Mouse (Mus musculus) liver, embryonic 11.5 days (tissue): ENCODE measurements around the gene Bola1. TPM values are rescaled to one million over a fixed set of nuclear protein-coding genes. Genes with fewer than 3 reads are reported as not detected.
"Not testable (repeated sequence)": the region's sequence is repeated elsewhere in the genome, so short reads cannot be mapped to it uniquely, and the experiment has no call there.

Experiments used
- ATAC-seq: fragments of 200-750 bp; cut with Nextera tagmentation; replicated peaks from 2 replicates; pipeline ENCODE4 v1.8.0; 2017; ENCODE audit warnings: moderate number of reproducible peaks, mild to moderate bottlenecking, moderate TSS enrichment, moderate library complexity; ENCODE audit not compliant: low FRiP score
- DNase-seq: peaks from one replicate; pipeline ENCODE4 v3.0.0-alpha.2; 2017; ENCODE audit warnings: low spot score
- H3K27ac ChIP-seq: fragments of 300-500 bp; sonication (generic); 2 replicates; pipeline ENCODE4 v1.5.1; 2014; ENCODE audit warnings: mild to moderate bottlenecking, low read depth, low read length, control low read depth
- H3K27me3 ChIP-seq: fragments of 300-500 bp; sonication (generic); replicated peaks from 2 replicates; pipeline ENCODE4 v1.6.1; 2014; ENCODE audit warnings: low read length, mixed read lengths; ENCODE audit not compliant: control insufficient read depth, insufficient read depth
- H3K36me3 ChIP-seq: fragments of 300-500 bp; sonication (generic); 2 replicates; pipeline ENCODE4 v1.6.1; 2014; ENCODE audit warnings: mild to moderate bottlenecking, low read length, moderate library complexity, mixed read lengths; ENCODE audit not compliant: control insufficient read depth, insufficient read depth
- H3K4me1 ChIP-seq: fragments of 300-500 bp; sonication (generic); replicated peaks from 2 replicates; pipeline ENCODE4 v1.6.1; 2014; ENCODE audit warnings: low read length, mixed read lengths; ENCODE audit not compliant: control insufficient read depth, insufficient read depth
- H3K4me2 ChIP-seq: fragments of 300-500 bp; sonication (generic); 2 replicates; pipeline ENCODE4 v1.6.1; 2014; ENCODE audit warnings: mild to moderate bottlenecking, control low read depth, moderate library complexity
- H3K4me3 ChIP-seq: fragments of 300-500 bp; sonication (generic); 2 replicates; pipeline ENCODE4 v1.5.1; 2014; ENCODE audit warnings: low read depth, low read length, control low read depth
- H3K9ac ChIP-seq: fragments of 300-500 bp; sonication (generic); 2 replicates; pipeline ENCODE4 v1.6.1; 2014; ENCODE audit warnings: low read depth, low read length, control low read depth
- H3K9me3 ChIP-seq: fragments of 300-500 bp; sonication (generic); 2 replicates; pipeline ENCODE4 v1.6.1; 2016; ENCODE audit warnings: low read length, inconsistent platforms, mixed read lengths; ENCODE audit not compliant: control insufficient read depth
- WGBS: fragments of 180-500 bp; shearing (Covaris S2); extraction: QIAGEN DNeasy Blood & Tissue Kit; methylation state at CpG from one replicate; pipeline ENCODE4 v1.1.7; 2014; 5-methylcytosine and 5-hydroxymethylcytosine counted together
- polyA plus RNA-seq: library from polyadenylated mRNA; unstranded; fragments of >200 nt; fragmentation: Nextera tagmentation; extraction: Ambion mirVana; gene quantifications from 2 replicates; pipeline ENCODE4 v1.2.1, GENCODE M21; 2014

Gene Bola1
- polyA plus RNA-seq, 1 experiment from 2014 or later: 98.8 TPM

- H3K27me3 ChIP-seq: no peaks in the 10 kb centered on the region
- no peak for ATAC-seq
- H3K27ac ChIP-seq: no peak overlapping the region
- no peak for DNase-seq
- H3K4me1 ChIP-seq: peaks cover 18% of the 10 kb centered on the region
- WGBS: 58% methylated on average over 3 of the region's 3 CpGs
- H3K4me2 ChIP-seq: no peak overlapping the region
- no peak overlapping the region for H3K4me3 ChIP-seq
- no peaks in the 10 kb centered on the region for H3K9me3 ChIP-seq
- no peak overlapping the region for H3K9ac ChIP-seq
- no peaks in the 10 kb centered on the region for H3K36me3 ChIP-seq
These were observed 31.4 kb upstream of the Bola1 start for GRCm38 (mm10) chr3:96250890-96251289.

GRCm38 (mm10) chr3:96249034-96249345, 29.5 kb upstream of the Bola1 start:
- peak overlapping the region; percentile 42 for H3K9ac ChIP-seq
- no peaks in the 10 kb centered on the region for H3K36me3 ChIP-seq
- no peak for ATAC-seq
- H3K4me3 ChIP-seq: peak overlapping the region; percentile 25
- peaks cover 15% of the 10 kb centered on the region for H3K4me1 ChIP-seq
- H3K4me2 ChIP-seq: peak overlapping the region; percentile 85
- no peaks in the 10 kb centered on the region for H3K27me3 ChIP-seq
- peak; percentile 49 for DNase-seq
- H3K27ac ChIP-seq: peak overlapping the region; percentile 96; the same call in 1 of the 2 replicates
- WGBS: 60% methylated on average over 4 of the region's 4 CpGs
- H3K9me3 ChIP-seq: no peaks in the 10 kb centered on the region

- peaks cover 20% of the 10 kb centered on the region for H3K4me1 ChIP-seq
- ATAC-seq: no peak
- H3K27ac ChIP-seq: peak overlapping the region; percentile 96
- H3K4me2 ChIP-seq: peak overlapping the region; percentile 85
- WGBS: 51% methylated on average over 6 of the region's 6 CpGs
- peak overlapping the region; percentile 42 for H3K9ac ChIP-seq
- no peaks in the 10 kb centered on the region for H3K27me3 ChIP-seq
- H3K36me3 ChIP-seq: no peaks in the 10 kb centered on the region
- H3K4me3 ChIP-seq: peak overlapping the region; percentile 54
- H3K9me3 ChIP-seq: no peaks in the 10 kb centered on the region
- DNase-seq: no peak
These were observed 28.9 kb upstream of the Bola1 start for GRCm38 (mm10) chr3:96248141-96249033.

GRCm38 (mm10) chr3:96247356-96248140, 28.0 kb upstream of the Bola1 start:
- Histone ChIP-seq H3K9ac (peak overlapping the region; percentile 78), H3K4me1 (peaks cover 20% of the 10 kb centered on the region), H3K4me2 (peak overlapping the region; percentile 85), H3K4me3 (peak overlapping the region; percentile 54), H3K9me3 (no peaks in the 10 kb centered on the region), H3K36me3 (no peaks in the 10 kb centered on the region), H3K27me3 (no peaks in the 10 kb centered on the region), H3K27ac (peak overlapping the region; percentile 96)
- no peak for ATAC-seq
- no peak for DNase-seq
- 4% methylated on average over 11 of the region's 11 CpGs for WGBS

GRCm38 (mm10) chr3:96246427-96246856, 26.9 kb upstream of the Bola1 start, which contains the start of gene Hist2h3c1:
Gene Hist2h3c1, plus strand, starts transcription at chr3:96246685.
- ATAC-seq: peak; percentile 85
- peak within 1 kb of the TSS; percentile 85 for H3K4me2 ChIP-seq
- H3K36me3 ChIP-seq, H3K27me3 ChIP-seq, H3K9me3 ChIP-seq, DNase-seq: not testable (repeated sequence)
- WGBS: 2% methylated on average over 12 of the region's 47 CpGs
- H3K27ac ChIP-seq: peak within 1 kb of the TSS; percentile 96
- peaks cover 23% of the 10 kb centered on the region for H3K4me1 ChIP-seq
- peak within 1 kb of the TSS; percentile 78 for H3K9ac ChIP-seq
- H3K4me3 ChIP-seq: peak within 1 kb of the TSS; percentile 54

- not testable (repeated sequence) for H3K9ac ChIP-seq, H3K9me3 ChIP-seq, DNase-seq, H3K27me3 ChIP-seq, H3K36me3 ChIP-seq, H3K4me2 ChIP-seq, H3K4me3 ChIP-seq
- Histone ChIP-seq H3K27ac (peak overlapping the region; percentile 81), H3K4me1 (peaks cover 23% of the 10 kb centered on the region)
- 0% methylated on average over 10 of the region's 21 CpGs for WGBS
- peak; percentile 46 for ATAC-seq
These were observed 26.5 kb upstream of the Bola1 start for GRCm38 (mm10) chr3:96246018-96246417.

GRCm38 (mm10) chr3:96245003-96245886, 25.7 kb upstream of the Bola1 start, which contains the start of gene Hist2h2aa1:
Gene Hist2h2aa1, plus strand, starts transcription at chr3:96245497.
- WGBS: under 1% methylated on average over 23 of the region's 88 CpGs
- ATAC-seq: peak; percentile 76
- H3K9me3 ChIP-seq, H3K27me3 ChIP-seq, H3K36me3 ChIP-seq: not testable (repeated sequence)
- peak; percentile 82 for DNase-seq
- Histone ChIP-seq H3K4me1 (peaks cover 27% of the 10 kb centered on the region), H3K9ac (peak within 1 kb of the TSS; percentile 95), H3K27ac (peak within 1 kb of the TSS; percentile 100), H3K4me3 (peak within 1 kb of the TSS; percentile 58), H3K4me2 (peak within 1 kb of the TSS; percentile 76)
